Mouse (Mus musculus) spleen, adult 2 months (tissue): ENCODE measurements around the gene Snx9.

ENCODE experiments used
- CTCF ChIP-seq: fragments of 200-500 bp; IDR thresholded peaks from 2 replicates; pipeline ENCODE4 v1.5.1; 2011; ENCODE audit warnings: mild to moderate bottlenecking, inconsistent platforms; ENCODE audit not compliant: insufficient read depth, insufficient read length, insufficient replicate concordance; ENCODE audit errors: extremely low read depth
- POLR2A ChIP-seq: fragments of 200-500 bp; IDR thresholded peaks from 2 replicates; pipeline ENCODE4 v1.6.1; 2011; ENCODE audit warnings: low read depth, low read length, inconsistent platforms

DNA sequence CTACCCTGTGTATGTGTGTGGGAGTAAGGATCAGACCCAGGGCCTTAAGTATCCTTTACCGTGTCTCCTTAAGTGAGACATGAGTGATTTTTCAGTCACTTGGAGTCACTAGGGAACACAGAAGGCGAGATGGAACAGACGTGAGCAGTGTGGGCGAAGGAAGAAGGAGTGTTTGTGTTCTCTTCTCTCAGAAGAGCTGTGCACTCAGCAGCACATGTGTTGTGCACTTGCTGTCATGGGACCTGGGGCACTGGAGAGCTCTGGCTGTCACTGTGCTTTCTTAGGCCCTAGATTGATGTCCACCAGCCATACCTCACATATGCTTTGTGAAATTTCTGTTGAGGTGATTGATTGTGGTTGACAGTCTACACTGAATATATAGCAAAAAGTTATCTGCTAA, 37.7 kb downstream of the Snx9 start:
- TF ChIP-seq CTCF (no peak), POLR2A (no peak)
